Mouse (Mus musculus) liver, embryonic 12.5 days (tissue): ENCODE results near the gene Syt2. TPM values are rescaled to one million over a fixed set of nuclear protein-coding genes. Genes with fewer than 3 reads are reported as not detected.

Source experiments
- ATAC-seq: fragments of 200-750 bp; cut with Nextera tagmentation; 2 replicates; pipeline ENCODE4 v1.8.0; 2017; ENCODE audit warnings: moderate number of reproducible peaks, mild to moderate bottlenecking, moderate library complexity
- H3K27ac ChIP-seq: fragments of 300-500 bp; sonication (generic); 2 replicates; pipeline ENCODE4 v1.5.1; 2016; ENCODE audit warnings: mild to moderate bottlenecking
- H3K27me3 ChIP-seq: fragments of 300-500 bp; sonication (generic); replicated peaks from 2 replicates; pipeline ENCODE4 v1.6.1; 2016; ENCODE audit warnings: mild to moderate bottlenecking, moderate library complexity
- H3K36me3 ChIP-seq: fragments of 300-500 bp; sonication (generic); 2 replicates; pipeline ENCODE4 v1.6.1; 2016; ENCODE audit warnings: mild to moderate bottlenecking, moderate library complexity
- H3K4me1 ChIP-seq: fragments of 300-500 bp; sonication (generic); 2 replicates; pipeline ENCODE4 v1.6.1; 2016
- H3K4me2 ChIP-seq: fragments of 300-500 bp; sonication (generic); 2 replicates; pipeline ENCODE4 v1.6.1; 2016; ENCODE audit warnings: mild to moderate bottlenecking, moderate library complexity
- H3K4me3 ChIP-seq: fragments of 300-500 bp; sonication (generic); 2 replicates; pipeline ENCODE4 v1.5.1; 2016; ENCODE audit warnings: mild to moderate bottlenecking, moderate library complexity
- H3K9ac ChIP-seq: fragments of 300-500 bp; sonication (generic); 2 replicates; pipeline ENCODE4 v1.6.1; 2016; ENCODE audit warnings: mild to moderate bottlenecking, moderate library complexity
- H3K9me3 ChIP-seq: fragments of 300-500 bp; sonication (generic); replicated peaks from 2 replicates; pipeline ENCODE4 v1.6.1; 2016; ENCODE audit warnings: mild to moderate bottlenecking, moderate library complexity
- WGBS: fragments of 180-500 bp; shearing (Covaris S2); methylation state at CpG from one replicate; pipeline ENCODE4 v1.1.7; 2016; ENCODE audit not compliant: insufficient replicate concordance; 5-methylcytosine and 5-hydroxymethylcytosine counted together
- polyA plus RNA-seq: library from polyadenylated mRNA; unstranded; fragments of >200 nt; fragmentation: Nextera tagmentation; extraction: Ambion mirVana; gene quantifications from 2 replicates; pipeline ENCODE4 v1.2.1, GENCODE M21; 2016

Gene Syt2
- polyA plus RNA-seq, 1 experiment from 2014 or later, result 0.32 TPM

DNA sequence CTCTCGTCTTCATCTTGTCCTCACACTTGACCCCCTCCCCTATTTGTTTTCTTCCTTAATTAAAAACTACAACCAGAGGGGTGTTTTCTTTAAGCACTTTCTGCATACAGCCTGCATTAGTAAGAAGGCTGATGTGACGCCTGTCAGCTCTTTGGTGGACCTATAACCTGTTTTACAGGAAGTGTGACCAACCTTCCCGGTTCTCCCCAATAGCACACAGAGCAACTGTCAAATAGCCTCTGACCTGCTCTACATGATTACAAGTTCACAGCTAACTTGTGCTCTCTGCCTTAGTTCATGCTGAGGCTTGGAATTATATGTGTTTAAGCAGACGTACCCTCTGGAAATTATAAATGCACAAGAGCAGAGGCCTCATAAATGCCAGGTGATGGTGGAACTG lies 120.0 kb downstream of the Syt2 start:
- 73% methylated on average over 4 of the region's 4 CpGs for WGBS
- no peak overlapping the region for H3K27ac ChIP-seq
- H3K9ac ChIP-seq, result no peak overlapping the region
- no peak overlapping the region for H3K4me3 ChIP-seq
- H3K4me2 ChIP-seq, result no peak overlapping the region
- H3K27me3 ChIP-seq, result no peaks in the 10 kb centered on the region
- H3K9me3 ChIP-seq, result no peaks in the 10 kb centered on the region
- ATAC-seq, result no peak
- H3K36me3 ChIP-seq, result peaks cover 1% of the 10 kb centered on the region; the same call in 1 of the 2 replicates
- peaks cover 16% of the 10 kb centered on the region for H3K4me1 ChIP-seq

DNA sequence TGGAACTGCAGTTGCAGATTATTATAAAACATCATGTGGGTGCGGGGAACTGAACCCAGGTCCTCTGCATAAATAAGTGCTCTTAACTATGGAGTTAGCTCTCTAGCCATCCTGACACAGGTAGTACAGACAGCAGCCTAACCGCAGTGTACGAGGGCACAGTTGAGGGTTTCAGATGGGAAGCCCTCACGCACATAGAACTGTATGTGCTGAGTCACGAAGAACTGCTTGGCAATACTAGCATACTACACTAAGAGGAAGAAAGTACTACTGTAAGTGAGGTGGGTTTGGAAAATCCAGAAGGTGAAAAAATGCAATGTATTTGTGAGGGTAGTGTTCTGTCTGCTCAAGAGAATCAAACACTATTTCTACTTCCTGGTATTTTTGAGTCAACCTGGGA lies 123.8 kb downstream of the Syt2 start:
- Histone ChIP-seq H3K36me3 (peaks cover 12% of the 10 kb centered on the region; the same call in 1 of the 2 replicates), H3K4me1 (peaks cover 5% of the 10 kb centered on the region; the same call in 1 of the 2 replicates), H3K27me3 (no peaks in the 10 kb centered on the region), H3K9ac (no peak overlapping the region), H3K4me3 (no peak overlapping the region), H3K4me2 (no peak overlapping the region), H3K27ac (no peak overlapping the region), H3K9me3 (no peaks in the 10 kb centered on the region)
- no peak for ATAC-seq
- WGBS, result 85% methylated on average over 5 of the region's 5 CpGs

DNA sequence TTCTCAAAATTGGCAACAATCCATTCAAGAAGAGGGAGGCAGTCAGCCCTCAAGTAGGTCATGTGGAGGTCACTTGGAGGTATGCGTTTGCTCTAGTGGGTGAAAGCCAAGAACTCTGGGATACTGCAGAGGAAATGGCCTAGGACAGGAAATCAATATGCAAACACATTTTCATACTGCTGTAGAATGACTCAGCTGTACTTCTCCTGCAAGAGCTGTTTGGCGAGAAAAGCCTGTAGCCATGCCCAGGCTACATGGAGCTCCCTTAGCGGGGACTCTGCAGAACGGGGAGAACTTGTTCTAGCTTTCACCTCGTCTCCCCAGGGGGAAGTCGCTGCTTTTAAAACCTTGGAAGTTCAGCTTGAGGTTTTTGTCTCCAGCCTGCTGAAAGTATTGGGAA lies 124.9 kb downstream of the Syt2 start:
- no peak overlapping the region for H3K4me3 ChIP-seq
- peak overlapping the region; percentile 40; the same call in 1 of the 2 replicates for H3K27ac ChIP-seq
- H3K36me3 ChIP-seq, result peaks cover 18% of the 10 kb centered on the region; the same call in 1 of the 2 replicates
- 0 out of 2 replicates have a peak, but pooled peaks cover 7% of the 10 kb centered on the region for H3K4me1 ChIP-seq
- H3K27me3 ChIP-seq, result no peaks in the 10 kb centered on the region
- no peaks in the 10 kb centered on the region for H3K9me3 ChIP-seq
- WGBS, result 68% methylated on average over 6 of the region's 6 CpGs
- H3K4me2 ChIP-seq, result no peak overlapping the region
- 0 out of 2 replicates have a peak overlapping the region, but pooled peaks have one; percentile 7 for H3K9ac ChIP-seq
- ATAC-seq, result no peak

DNA sequence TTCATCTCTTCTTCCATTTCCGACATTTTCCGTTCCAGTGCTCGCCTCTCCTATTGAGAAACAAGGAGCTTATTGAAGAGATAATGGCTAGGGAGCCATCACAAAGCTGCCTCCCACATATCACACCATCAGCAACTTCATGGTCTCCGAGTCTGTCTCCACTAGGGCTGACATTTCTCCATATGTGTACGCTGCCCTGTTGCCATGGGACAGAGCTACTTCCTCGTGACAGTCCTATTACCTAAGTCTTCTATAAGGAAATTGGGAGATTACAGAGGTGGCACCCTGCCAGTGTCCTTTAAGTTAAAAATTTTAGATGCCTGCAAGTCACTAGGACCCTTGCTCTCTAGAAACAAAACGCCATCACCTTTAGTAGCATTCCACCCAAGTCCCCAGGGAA lies 125.5 kb downstream of the Syt2 start:
- 0 out of 2 replicates have a peak, but pooled peaks cover 7% of the 10 kb centered on the region for H3K4me1 ChIP-seq
- no peak overlapping the region for H3K27ac ChIP-seq
- no peaks in the 10 kb centered on the region for H3K27me3 ChIP-seq
- H3K9ac ChIP-seq, result no peak overlapping the region
- no peak overlapping the region for H3K4me2 ChIP-seq
- no peaks in the 10 kb centered on the region for H3K9me3 ChIP-seq
- H3K36me3 ChIP-seq, result peaks cover 20% of the 10 kb centered on the region; the same call in 1 of the 2 replicates
- ATAC-seq, result no peak
- WGBS, result 84% methylated on average over 7 of the region's 7 CpGs
- H3K4me3 ChIP-seq, result no peak overlapping the region

DNA sequence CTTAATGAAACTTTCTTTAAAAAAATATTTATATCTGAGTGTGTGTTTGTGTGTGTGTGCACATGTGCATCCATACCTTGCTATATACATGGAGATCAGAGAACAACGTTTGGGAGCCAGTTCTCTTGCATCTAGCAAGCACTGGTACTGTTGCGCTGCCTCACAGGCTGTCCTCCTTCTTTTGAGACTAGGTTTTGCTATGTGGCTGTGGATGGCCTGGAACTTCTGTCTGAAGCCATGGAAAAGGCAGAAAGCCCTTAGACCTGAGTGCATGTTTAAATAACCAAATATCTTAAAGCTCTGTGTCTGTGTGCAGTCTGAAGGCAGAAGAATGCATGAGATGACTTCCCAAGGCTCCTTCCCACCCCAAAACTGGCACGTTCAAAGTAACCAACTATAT lies 126.3 kb downstream of the Syt2 start:
- no peak for ATAC-seq
- Histone ChIP-seq H3K9ac (no peak overlapping the region), H3K27ac (no peak overlapping the region), H3K9me3 (no peaks in the 10 kb centered on the region), H3K36me3 (peaks cover 20% of the 10 kb centered on the region; the same call in 1 of the 2 replicates), H3K4me2 (no peak overlapping the region), H3K4me1 (peaks cover 8% of the 10 kb centered on the region; the same call in 1 of the 2 replicates), H3K4me3 (no peak overlapping the region), H3K27me3 (no peaks in the 10 kb centered on the region)
- WGBS, result 85% methylated on average over 3 of the region's 3 CpGs

DNA sequence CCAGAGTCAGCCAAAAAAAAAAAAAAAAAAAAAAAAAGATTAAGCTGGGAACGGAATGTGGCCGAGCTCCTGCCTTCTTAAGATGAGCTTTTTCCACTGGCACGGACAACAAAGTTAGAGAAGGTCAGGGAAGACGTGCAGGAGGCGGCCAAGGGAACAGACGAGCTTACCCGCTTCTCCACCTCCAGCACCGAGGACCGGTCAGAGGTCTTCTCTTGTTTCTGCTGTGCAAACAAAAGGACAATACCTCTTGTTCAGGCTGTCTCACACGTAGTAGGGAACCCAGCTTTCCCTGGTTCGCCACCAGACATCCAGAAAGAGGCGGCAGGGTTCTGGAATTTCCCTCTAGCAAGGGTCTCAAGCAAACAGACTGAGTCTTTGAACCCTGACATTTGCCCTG lies 126.8 kb downstream of the Syt2 start:
- H3K36me3 ChIP-seq, result peaks cover 20% of the 10 kb centered on the region; the same call in 1 of the 2 replicates
- 70% methylated on average over 12 of the region's 12 CpGs for WGBS
- no peak overlapping the region for H3K9ac ChIP-seq
- no peak for ATAC-seq
- no peaks in the 10 kb centered on the region for H3K27me3 ChIP-seq
- H3K4me3 ChIP-seq, result no peak overlapping the region
- peaks cover 13% of the 10 kb centered on the region for H3K4me1 ChIP-seq
- no peak overlapping the region for H3K27ac ChIP-seq
- no peak overlapping the region for H3K4me2 ChIP-seq
- H3K9me3 ChIP-seq, result no peaks in the 10 kb centered on the region

- H3K4me3 ChIP-seq, result no peak overlapping the region
- H3K36me3 ChIP-seq, result peaks cover 20% of the 10 kb centered on the region; the same call in 1 of the 2 replicates
- no peak overlapping the region for H3K27ac ChIP-seq
- H3K4me2 ChIP-seq, result no peak overlapping the region
- WGBS, result 80% methylated on average over 2 of the region's 2 CpGs
- no peaks in the 10 kb centered on the region for H3K27me3 ChIP-seq
- no peak for ATAC-seq
- H3K4me1 ChIP-seq, result peaks cover 13% of the 10 kb centered on the region
- H3K9me3 ChIP-seq, result no peaks in the 10 kb centered on the region
- H3K9ac ChIP-seq, result no peak overlapping the region
Observed at GRCm38 (mm10) chr1:134774247-134774646, 127.8 kb downstream of the Syt2 start.

- Histone ChIP-seq H3K4me1 (peaks cover 13% of the 10 kb centered on the region), H3K4me3 (no peak overlapping the region), H3K4me2 (no peak overlapping the region), H3K27me3 (no peaks in the 10 kb centered on the region), H3K9ac (no peak overlapping the region), H3K9me3 (no peaks in the 10 kb centered on the region), H3K27ac (peak overlapping the region; percentile 40; the same call in 1 of the 2 replicates), H3K36me3 (peaks cover 20% of the 10 kb centered on the region; the same call in 1 of the 2 replicates)
- 71% methylated on average over 6 of the region's 6 CpGs for WGBS
- ATAC-seq, result no peak
Observed at GRCm38 (mm10) chr1:134774728-134775287, 128.3 kb downstream of the Syt2 start.

DNA sequence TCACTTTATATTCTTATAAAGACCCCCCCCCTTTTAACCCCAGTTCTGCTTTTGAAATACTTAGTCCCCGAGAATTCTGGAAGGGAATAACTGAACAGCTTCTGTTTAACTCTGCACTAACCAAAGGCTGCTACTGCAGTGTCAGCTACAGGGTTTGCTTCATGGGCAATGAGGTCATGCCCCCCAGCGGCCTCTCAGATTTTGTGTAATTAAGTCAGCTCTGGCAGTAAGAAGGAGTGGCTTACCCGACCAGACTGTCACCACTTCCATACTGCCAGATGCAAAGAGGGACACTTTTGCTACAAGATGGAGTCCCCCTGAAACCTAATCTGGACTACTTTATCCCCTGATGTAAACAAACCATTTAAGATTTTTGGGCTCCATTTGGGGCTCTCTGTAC lies 129.2 kb downstream of the Syt2 start:
- no peak overlapping the region for H3K9ac ChIP-seq
- H3K4me2 ChIP-seq, result no peak overlapping the region
- H3K9me3 ChIP-seq, result no peaks in the 10 kb centered on the region
- 58% methylated on average over 3 of the region's 3 CpGs for WGBS
- no peak overlapping the region for H3K4me3 ChIP-seq
- no peaks in the 10 kb centered on the region for H3K27me3 ChIP-seq
- ATAC-seq, result no peak
- H3K36me3 ChIP-seq, result peaks cover 20% of the 10 kb centered on the region; the same call in 1 of the 2 replicates
- peaks cover 13% of the 10 kb centered on the region for H3K4me1 ChIP-seq
- H3K27ac ChIP-seq, result no peak overlapping the region

DNA sequence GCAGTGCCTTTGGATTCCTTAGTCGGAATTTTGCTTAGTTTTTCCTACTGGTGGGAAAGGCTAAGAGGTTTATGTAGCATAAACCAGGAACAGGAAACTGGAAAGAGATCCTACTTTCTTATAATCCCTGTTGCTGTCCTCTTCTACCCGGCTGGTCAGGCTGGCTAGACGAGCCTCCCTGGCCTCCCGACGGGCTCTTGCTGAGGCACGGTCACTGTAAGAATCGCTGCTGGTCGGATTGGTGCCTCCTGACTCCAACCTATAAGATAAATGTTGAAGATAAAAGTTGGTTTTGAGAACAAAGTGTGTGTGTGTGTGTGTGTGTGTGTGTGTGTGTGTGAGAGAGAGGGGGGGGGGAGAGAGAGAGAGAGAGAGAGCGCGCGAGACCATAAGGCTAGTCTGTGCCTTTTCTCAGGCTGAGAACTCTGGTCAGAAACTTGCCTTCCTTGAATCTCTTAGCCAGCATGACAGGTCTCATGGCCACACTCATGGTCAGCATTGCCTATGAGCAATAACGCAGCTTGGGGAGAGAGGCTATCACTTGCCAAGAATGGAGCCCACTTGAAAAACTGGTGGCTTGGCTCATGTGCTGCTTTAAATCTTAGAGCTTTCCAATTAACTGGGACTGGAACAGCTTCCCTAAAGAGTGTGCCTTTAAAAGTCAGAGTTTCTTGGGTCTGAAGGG lies 130.9 kb downstream of the Syt2 start:
- no peak overlapping the region for H3K27ac ChIP-seq
- 85% methylated on average over 12 of the region's 12 CpGs for WGBS

GRCm38 (mm10) chr1:134777936-134778548 lies 131.6 kb downstream of the Syt2 start:
- Histone ChIP-seq H3K9me3 (no peaks in the 10 kb centered on the region), H3K36me3 (peaks cover 14% of the 10 kb centered on the region; the same call in 1 of the 2 replicates), H3K4me3 (no peak overlapping the region), H3K9ac (no peak overlapping the region), H3K4me1 (peaks cover 13% of the 10 kb centered on the region), H3K27ac (no peak overlapping the region; the same call in 1 of the 2 replicates), H3K4me2 (no peak overlapping the region), H3K27me3 (no peaks in the 10 kb centered on the region)
- peak; percentile 42; the same call in 1 of the 2 replicates for ATAC-seq
- 57% methylated on average over 13 of the region's 13 CpGs for WGBS

More for the DNA sequence above, 130.9 kb downstream of the Syt2 start:
- Histone ChIP-seq H3K27me3 (no peaks in the 10 kb centered on the region), H3K4me3 (no peak overlapping the region), H3K9ac (no peak overlapping the region), H3K9me3 (no peaks in the 10 kb centered on the region), H3K4me1 (peaks cover 13% of the 10 kb centered on the region), H3K4me2 (no peak overlapping the region), H3K36me3 (peaks cover 14% of the 10 kb centered on the region; the same call in 1 of the 2 replicates)
- ATAC-seq, result no peak

DNA sequence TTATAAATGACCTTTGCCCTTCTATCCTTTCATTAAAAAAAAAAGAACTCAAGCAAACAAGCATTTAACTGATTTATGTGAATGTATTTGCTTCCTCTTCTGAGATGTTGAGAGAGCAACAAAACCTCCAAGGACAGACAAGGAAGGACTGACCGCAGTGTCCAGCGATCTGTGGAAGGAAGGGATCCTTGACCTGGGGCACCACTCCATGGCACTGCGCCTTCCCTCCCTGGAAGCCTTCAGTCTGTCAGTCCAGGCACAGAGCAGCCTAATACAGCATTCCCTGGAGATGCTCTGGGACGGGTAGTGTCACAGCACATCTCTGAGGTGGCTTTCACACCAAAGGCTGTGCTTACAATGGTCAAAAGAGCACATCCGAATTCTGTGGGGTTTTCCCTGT lies 136.3 kb downstream of the Syt2 start:
- H3K27ac ChIP-seq, result no peak overlapping the region
- H3K9ac ChIP-seq, result no peak overlapping the region
- no peak for ATAC-seq
- WGBS, result 79% methylated on average over 5 of the region's 5 CpGs
- H3K27me3 ChIP-seq, result no peaks in the 10 kb centered on the region
- no peak overlapping the region for H3K4me3 ChIP-seq
- no peak overlapping the region for H3K4me2 ChIP-seq
- H3K36me3 ChIP-seq, result no peaks in the 10 kb centered on the region
- H3K4me1 ChIP-seq, result peaks cover 5% of the 10 kb centered on the region
- H3K9me3 ChIP-seq, result no peaks in the 10 kb centered on the region
